Mouse (Mus musculus) liver, embryonic 13.5 days (tissue): ENCODE data around the gene Alg6. TPM values are rescaled to one million over a fixed set of nuclear protein-coding genes. Genes with fewer than 3 reads are reported as not detected.

ENCODE experiments used
- ATAC-seq: fragments of 200-750 bp; cut with Nextera tagmentation; 2 replicates; pipeline ENCODE4 v1.8.0; 2017; ENCODE audit warnings: low read depth, mild to moderate bottlenecking, moderate number of reproducible peaks, moderate library complexity
- DNase-seq: peaks from one replicate; pipeline ENCODE4 v3.0.0; 2022
- H3K27ac ChIP-seq: fragments of 300-500 bp; sonication (generic); 2 replicates; pipeline ENCODE4 v1.5.1; 2015; ENCODE audit warnings: moderate library complexity, mild to moderate bottlenecking, inconsistent platforms
- H3K27me3 ChIP-seq: fragments of 300-500 bp; sonication (generic); 2 replicates; pipeline ENCODE4 v1.6.1; 2015; ENCODE audit warnings: mild to moderate bottlenecking, inconsistent platforms
- H3K36me3 ChIP-seq: fragments of 300-500 bp; sonication (generic); 2 replicates; pipeline ENCODE4 v1.6.1; 2015; ENCODE audit warnings: mild to moderate bottlenecking, inconsistent platforms
- H3K4me1 ChIP-seq: fragments of 300-500 bp; sonication (generic); replicated peaks from 2 replicates; pipeline ENCODE4 v1.6.1; 2015; ENCODE audit warnings: inconsistent platforms
- H3K4me2 ChIP-seq: fragments of 300-500 bp; sonication (generic); 2 replicates; pipeline ENCODE4 v1.6.1; 2015; ENCODE audit warnings: inconsistent platforms, mild to moderate bottlenecking, moderate library complexity
- H3K4me3 ChIP-seq: fragments of 300-500 bp; sonication (generic); replicated peaks from 2 replicates; pipeline ENCODE4 v1.5.1; 2015; ENCODE audit warnings: mild to moderate bottlenecking, inconsistent platforms
- H3K9ac ChIP-seq: fragments of 300-500 bp; sonication (generic); 2 replicates; pipeline ENCODE4 v1.6.1; 2015; ENCODE audit warnings: mild to moderate bottlenecking, inconsistent platforms
- H3K9me3 ChIP-seq: fragments of 300-500 bp; sonication (generic); replicated peaks from 2 replicates; pipeline ENCODE4 v1.6.1; 2016; ENCODE audit warnings: inconsistent platforms
- WGBS: fragments of 180-500 bp; shearing (Covaris S2); methylation state at CpG from one replicate; pipeline ENCODE4 v1.1.7; 2015; ENCODE audit not compliant: insufficient replicate concordance; 5-methylcytosine and 5-hydroxymethylcytosine counted together
- polyA plus RNA-seq: library from polyadenylated mRNA; unstranded; fragments of >200 nt; fragmentation: Nextera tagmentation; extraction: Ambion mirVana; gene quantifications from 2 replicates; pipeline ENCODE4 v1.2.1, GENCODE M21; 2015

Alg6 gene
- 14.5 and 18.5 TPM in 2 replicates for polyA plus RNA-seq

- Histone ChIP-seq H3K4me1 (peaks cover 27% of the 10 kb centered on the region), H3K27me3 (no peaks in the 10 kb centered on the region), H3K9me3 (no peaks in the 10 kb centered on the region), H3K27ac (peak within 1 kb of the TSS; percentile 71), H3K4me3 (peak within 1 kb of the TSS; percentile 74), H3K36me3 (peaks cover 11% of the 10 kb centered on the region), H3K4me2 (peak within 1 kb of the TSS; percentile 80), H3K9ac (peak within 1 kb of the TSS; percentile 89)
- DNase-seq, result peak; percentile 93
- WGBS, result 3% methylated on average over 46 of the region's 46 CpGs
- ATAC-seq, result peak; percentile 94
These were observed at the start of gene Alg6 for GRCm38 (mm10) chr4:99714904-99715782. Gene Alg6, plus strand, starts transcription at chr4:99715664.

GRCm38 (mm10) chr4:99670203-99670851, 45.1 kb upstream of the Alg6 start:
- Histone ChIP-seq H3K4me2 (no peak overlapping the region), H3K4me3 (no peak overlapping the region), H3K27ac (no peak overlapping the region), H3K9me3 (no peaks in the 10 kb centered on the region), H3K9ac (no peak overlapping the region), H3K36me3 (no peaks in the 10 kb centered on the region), H3K4me1 (no peaks in the 10 kb centered on the region), H3K27me3 (peaks cover 4% of the 10 kb centered on the region)
- DNase-seq, result no peak
- ATAC-seq, result no peak
- WGBS, result 59% methylated on average over 7 of the region's 7 CpGs

DNA sequence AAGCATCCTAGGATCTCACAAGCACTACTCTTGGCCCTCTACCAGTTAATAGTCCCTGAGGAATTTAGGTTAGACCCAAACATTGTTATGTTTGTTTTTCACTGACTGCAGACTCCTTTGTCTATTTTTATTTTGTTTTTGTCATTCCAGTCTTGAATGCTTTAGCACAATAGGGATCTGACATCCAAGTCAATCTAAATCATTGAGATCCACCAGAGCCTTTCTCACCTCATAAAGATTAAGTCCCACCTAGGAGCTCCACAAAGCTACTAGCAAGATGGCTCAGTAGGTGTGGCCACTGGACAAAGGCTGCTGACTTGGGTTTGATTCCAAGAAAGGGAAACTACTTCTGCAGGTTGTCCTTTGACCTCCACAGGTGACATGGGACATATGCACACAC, 40.3 kb upstream of the Alg6 start:
- Histone ChIP-seq H3K9me3 (no peaks in the 10 kb centered on the region), H3K9ac (no peak overlapping the region), H3K36me3 (no peaks in the 10 kb centered on the region), H3K4me1 (no peaks in the 10 kb centered on the region), H3K27ac (no peak overlapping the region), H3K4me3 (no peak overlapping the region), H3K27me3 (no peaks in the 10 kb centered on the region), H3K4me2 (no peak overlapping the region)
- no peak for ATAC-seq
- DNase-seq, result no peak

DNA sequence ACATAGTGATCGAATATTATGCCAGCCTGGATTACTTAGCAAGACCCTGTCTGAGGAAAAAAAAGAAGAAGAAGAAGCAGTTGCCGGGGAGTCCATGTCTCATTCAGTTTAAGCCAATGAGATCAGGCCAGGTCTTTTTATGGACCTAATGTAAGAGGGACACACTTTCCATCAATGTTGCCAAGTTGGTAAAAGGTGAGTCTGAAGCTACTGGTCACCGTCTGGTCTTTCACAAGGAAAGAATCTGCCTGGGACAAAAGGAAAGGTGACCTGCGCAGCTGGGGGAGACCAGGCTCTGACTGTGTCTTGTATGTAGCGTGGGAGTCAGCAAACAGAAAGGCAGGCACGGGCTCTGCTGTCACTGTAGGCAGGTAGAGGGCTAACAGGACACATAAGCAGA, 31.5 kb upstream of the Alg6 start:
- WGBS, result 68% methylated on average over 6 of the region's 6 CpGs
- ATAC-seq (no peak), DNase-seq (no peak)
- Histone ChIP-seq H3K9me3 (no peaks in the 10 kb centered on the region), H3K9ac (no peak overlapping the region), H3K27ac (no peak overlapping the region), H3K4me2 (no peak overlapping the region), H3K4me3 (no peak overlapping the region), H3K4me1 (no peaks in the 10 kb centered on the region), H3K27me3 (no peaks in the 10 kb centered on the region), H3K36me3 (no peaks in the 10 kb centered on the region)

GRCm38 (mm10) chr4:99686308-99686707, 29.2 kb upstream of the Alg6 start:
- Histone ChIP-seq H3K9me3 (no peaks in the 10 kb centered on the region), H3K4me1 (no peaks in the 10 kb centered on the region), H3K27ac (no peak overlapping the region), H3K4me3 (no peak overlapping the region), H3K36me3 (no peaks in the 10 kb centered on the region), H3K4me2 (no peak overlapping the region), H3K9ac (no peak overlapping the region), H3K27me3 (no peaks in the 10 kb centered on the region)
- 55% methylated on average over 5 of the region's 5 CpGs for WGBS
- DNase-seq, result no peak
- ATAC-seq, result no peak

GRCm38 (mm10) chr4:99712583-99713183, 2.8 kb upstream of the Alg6 start:
- H3K4me1 ChIP-seq, result peaks cover 22% of the 10 kb centered on the region
- no peak overlapping the region for H3K4me2 ChIP-seq
- ATAC-seq, result no peak
- no peaks in the 10 kb centered on the region for H3K36me3 ChIP-seq
- 63% methylated on average over 6 of the region's 6 CpGs for WGBS
- no peaks in the 10 kb centered on the region for H3K27me3 ChIP-seq
- no peak overlapping the region for H3K4me3 ChIP-seq
- H3K9me3 ChIP-seq, result no peaks in the 10 kb centered on the region
- DNase-seq, result no peak
- H3K27ac ChIP-seq, result no peak overlapping the region
- H3K9ac ChIP-seq, result no peak overlapping the region

DNA sequence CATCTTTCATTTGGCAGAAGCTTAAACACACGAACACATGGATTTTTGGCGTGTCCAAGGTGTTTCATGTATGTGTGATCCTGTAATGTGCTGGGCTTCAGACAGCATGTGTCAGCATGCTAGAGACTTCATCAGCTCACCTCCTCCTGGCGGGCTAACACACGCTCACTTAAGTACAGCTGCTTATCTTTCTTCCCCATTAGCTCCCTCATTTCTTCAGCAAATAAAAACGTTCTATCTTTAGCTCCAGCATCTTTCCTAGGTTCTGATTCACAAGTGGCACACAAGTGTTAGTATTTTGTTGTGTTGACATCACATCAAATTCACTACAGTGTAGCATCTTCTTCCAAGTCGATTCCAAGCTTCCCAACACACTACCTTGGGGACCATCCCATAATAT, 1.5 kb upstream of the Alg6 start:
- no peak overlapping the region for H3K27ac ChIP-seq
- peaks cover 27% of the 10 kb centered on the region for H3K4me1 ChIP-seq
- WGBS, result 51% methylated on average over 6 of the region's 6 CpGs
- H3K27me3 ChIP-seq, result no peaks in the 10 kb centered on the region
- no peak overlapping the region for H3K4me3 ChIP-seq
- no peak for ATAC-seq
- no peak overlapping the region for H3K4me2 ChIP-seq
- no peak overlapping the region for H3K9ac ChIP-seq
- DNase-seq, result no peak
- 0 out of 2 replicates have a peak, but pooled peaks cover 3% of the 10 kb centered on the region for H3K36me3 ChIP-seq
- H3K9me3 ChIP-seq, result no peaks in the 10 kb centered on the region

DNA sequence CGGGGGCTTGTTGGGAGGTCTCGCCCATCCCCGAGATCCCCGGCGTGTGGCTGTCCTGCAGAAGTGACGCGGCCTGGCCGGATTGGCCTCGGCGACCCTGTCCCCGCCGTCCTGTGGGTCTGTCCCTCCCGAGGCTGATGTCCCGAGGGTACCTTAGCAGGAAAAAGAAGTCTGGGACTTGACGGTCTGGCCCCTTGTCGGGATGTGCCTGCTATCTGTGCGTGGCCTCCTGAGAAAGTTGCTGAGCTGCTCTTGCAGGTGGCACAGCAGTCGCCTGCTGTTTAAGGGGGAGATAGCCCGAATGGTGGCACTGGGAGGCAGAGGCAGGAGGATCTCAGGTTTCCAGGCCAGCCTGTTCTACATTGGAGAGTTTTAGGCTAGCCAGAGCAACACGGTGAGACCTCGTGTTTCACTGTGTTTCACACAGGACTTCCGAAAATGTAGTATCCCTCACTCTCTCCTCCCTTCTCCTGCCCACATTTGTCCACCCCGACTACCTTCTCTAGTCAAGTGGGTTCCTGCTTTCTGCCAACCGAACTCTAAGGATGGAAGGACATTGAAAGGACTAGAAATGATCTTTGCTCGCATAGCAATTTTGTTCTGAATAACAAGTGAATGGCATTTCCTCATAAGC, 436 bp downstream of the Alg6 start:
- DNase-seq (no peak), ATAC-seq (peak; percentile 70)
- Histone ChIP-seq H3K4me2 (peak overlapping the region; percentile 80), H3K4me3 (peak overlapping the region; percentile 74), H3K9me3 (no peaks in the 10 kb centered on the region), H3K27ac (peak overlapping the region; percentile 71), H3K36me3 (peaks cover 16% of the 10 kb centered on the region), H3K27me3 (no peaks in the 10 kb centered on the region), H3K9ac (peak overlapping the region; percentile 89), H3K4me1 (peaks cover 27% of the 10 kb centered on the region)
- 12% methylated on average over 25 of the region's 25 CpGs for WGBS

DNA sequence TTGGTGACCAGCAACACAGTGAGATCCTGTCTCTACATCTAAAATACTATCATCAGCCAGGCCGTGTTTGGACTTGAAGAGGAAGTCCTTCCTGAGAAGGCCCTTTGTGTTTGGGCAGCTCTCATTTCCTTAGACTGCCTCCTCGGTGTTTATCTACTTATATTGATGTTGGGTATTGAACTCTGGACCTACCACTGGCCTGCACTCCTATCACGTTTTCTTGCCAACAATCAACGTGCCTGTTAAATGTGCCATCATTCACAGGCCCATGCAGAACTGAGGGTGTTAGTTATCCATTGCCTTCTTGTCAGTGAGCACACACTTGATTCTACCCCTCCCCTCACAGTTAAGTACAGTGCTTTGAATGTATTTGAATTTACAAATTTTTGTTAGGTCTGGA, 2.4 kb downstream of the Alg6 start:
- DNase-seq (no peak), ATAC-seq (no peak)
- no peak overlapping the region for H3K4me3 ChIP-seq
- H3K4me1 ChIP-seq, result peaks cover 27% of the 10 kb centered on the region
- no peak overlapping the region for H3K9ac ChIP-seq
- no peak overlapping the region for H3K27ac ChIP-seq
- H3K36me3 ChIP-seq, result peaks cover 22% of the 10 kb centered on the region
- 33% methylated on average over 4 of the region's 4 CpGs for WGBS
- H3K4me2 ChIP-seq, result no peak overlapping the region
- no peaks in the 10 kb centered on the region for H3K27me3 ChIP-seq
- H3K9me3 ChIP-seq, result no peaks in the 10 kb centered on the region

- WGBS, result 83% methylated on average over 4 of the region's 4 CpGs
- peaks cover 53% of the 10 kb centered on the region for H3K36me3 ChIP-seq
These were observed 8.9 kb downstream of the Alg6 start for GRCm38 (mm10) chr4:99724331-99724730.

DNA sequence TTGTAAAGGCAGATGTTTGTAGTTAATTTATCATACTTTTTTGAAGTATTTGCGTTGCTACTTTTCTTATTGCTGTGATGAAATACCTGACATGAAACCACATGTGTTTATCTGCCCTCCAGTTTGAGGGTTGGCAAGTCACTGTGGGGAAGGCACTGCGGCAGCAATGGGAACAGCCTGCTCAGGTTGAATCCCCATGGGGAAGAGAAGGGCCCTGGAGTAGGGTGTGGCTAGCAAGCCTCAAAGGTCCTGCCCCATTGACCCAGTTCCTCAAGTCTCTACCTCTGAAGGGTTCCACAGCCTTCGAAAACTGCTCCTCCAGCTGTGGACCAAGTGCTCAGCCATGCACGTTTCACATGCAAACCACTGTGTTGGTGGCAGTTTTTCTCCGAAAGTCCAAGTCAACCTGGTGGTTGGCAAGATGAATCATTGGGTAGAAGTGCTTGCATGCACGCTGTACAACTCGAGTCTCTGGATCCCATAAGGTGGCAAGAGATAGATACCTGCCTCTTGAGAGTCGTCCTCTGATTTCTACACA, 10.5 kb downstream of the Alg6 start:
- H3K36me3 ChIP-seq, result peaks cover 59% of the 10 kb centered on the region
- 78% methylated on average over 8 of the region's 8 CpGs for WGBS
- no peak for ATAC-seq

More at GRCm38 (mm10) chr4:99724331-99724730, 8.9 kb downstream of the Alg6 start:
- DNase-seq (no peak), ATAC-seq (no peak)
- Histone ChIP-seq H3K9me3 (no peaks in the 10 kb centered on the region), H3K27ac (no peak overlapping the region), H3K4me2 (no peak overlapping the region), H3K27me3 (no peaks in the 10 kb centered on the region), H3K9ac (no peak overlapping the region), H3K4me1 (no peaks in the 10 kb centered on the region), H3K4me3 (no peak overlapping the region)

More for the DNA sequence above, 10.5 kb downstream of the Alg6 start:
- Histone ChIP-seq H3K4me2 (no peak overlapping the region), H3K27me3 (no peaks in the 10 kb centered on the region), H3K4me1 (no peaks in the 10 kb centered on the region), H3K27ac (no peak overlapping the region), H3K4me3 (no peak overlapping the region), H3K9me3 (peaks cover 6% of the 10 kb centered on the region; the same call in 1 of the 2 replicates), H3K9ac (no peak overlapping the region)
- DNase-seq, result no peak
